Mouse (Mus musculus) thymus, postnatal 0 days (tissue): ENCODE measurements around the gene Kdsr. TPM values are rescaled to one million over a fixed set of nuclear protein-coding genes. Genes with fewer than 3 reads are reported as not detected.
A peak's percentile ranks its signal among the peaks of the same experiment; 100 is the strongest.

Source experiments
- DNase-seq: peaks from one replicate; pipeline ENCODE4 v3.0.0-alpha.2; 2015; ENCODE audit warnings: low spot score
- polyA plus RNA-seq: library from polyadenylated mRNA; unstranded; fragments of >200 nt; fragmentation: Nextera tagmentation; extraction: Ambion mirVana; gene quantifications from 2 replicates; pipeline ENCODE4 v1.2.1, GENCODE M21; 2015

Kdsr gene
- polyA plus RNA-seq, 1 experiment from 2014 or later: 13.5 TPM

DNA sequence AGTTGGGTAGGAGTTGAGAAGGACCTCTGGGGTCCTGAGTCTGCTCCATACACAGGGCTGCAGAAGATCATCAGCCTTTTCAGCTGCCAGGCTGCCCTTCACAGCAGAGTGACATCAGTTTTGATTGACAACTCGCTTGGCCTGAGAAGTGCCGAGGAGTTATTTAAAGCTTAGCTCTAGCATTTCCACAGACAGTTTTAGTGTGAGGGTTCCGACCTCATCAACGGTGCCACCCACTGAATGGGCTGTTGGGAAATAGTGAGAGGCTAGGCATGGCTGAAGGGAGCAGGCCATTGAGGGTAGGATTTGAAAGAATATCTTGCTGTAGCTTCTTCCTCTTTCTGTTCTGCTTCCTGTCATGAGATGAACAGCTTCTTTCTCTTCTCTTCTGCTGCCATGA lies 63.9 kb downstream of the Kdsr start:
- no peak for DNase-seq

DNA sequence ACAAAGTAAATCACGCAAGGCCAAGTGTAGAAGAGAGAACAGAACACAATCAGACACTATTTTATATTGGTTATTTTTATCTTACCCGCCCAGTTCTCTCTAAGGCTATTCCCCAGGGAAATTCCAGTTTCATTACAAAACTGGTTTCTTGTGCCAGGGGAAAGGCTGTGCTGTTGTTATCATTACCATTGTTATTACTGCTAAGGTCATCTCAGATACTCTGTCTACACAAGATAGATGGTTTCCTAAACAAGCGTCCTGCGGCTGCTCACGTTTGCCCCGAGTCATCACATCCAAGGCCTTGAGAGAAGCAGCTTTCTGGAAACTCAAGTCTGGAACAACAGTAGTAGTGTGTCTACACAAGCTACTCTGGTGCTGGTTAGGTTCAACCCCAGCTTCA lies 65.2 kb downstream of the Kdsr start:
- DNase-seq: no peak

- DNase-seq: no peak
These were observed 66.9 kb downstream of the Kdsr start for GRCm38 (mm10) chr1:106692599-106692998.

DNA sequence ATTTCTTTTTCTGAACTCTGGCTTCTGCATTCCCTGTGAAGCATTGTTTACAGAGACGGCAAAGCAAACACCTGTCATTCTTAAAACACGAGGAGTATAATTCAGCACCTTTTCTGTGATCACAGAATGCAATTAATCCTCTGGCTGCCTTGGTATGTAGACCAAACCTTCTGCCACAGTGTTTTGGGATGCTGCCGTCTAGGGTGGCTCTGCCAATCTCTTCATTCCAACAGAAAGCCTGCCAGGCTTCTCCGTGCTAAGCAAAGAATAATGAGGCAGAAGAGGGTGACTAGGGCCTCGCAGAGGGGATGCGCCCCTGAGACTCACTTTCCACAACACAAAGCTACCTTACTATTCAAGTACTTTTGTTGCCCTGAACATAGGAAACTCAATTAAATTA lies 68.6 kb downstream of the Kdsr start:
- no peak for DNase-seq

DNA sequence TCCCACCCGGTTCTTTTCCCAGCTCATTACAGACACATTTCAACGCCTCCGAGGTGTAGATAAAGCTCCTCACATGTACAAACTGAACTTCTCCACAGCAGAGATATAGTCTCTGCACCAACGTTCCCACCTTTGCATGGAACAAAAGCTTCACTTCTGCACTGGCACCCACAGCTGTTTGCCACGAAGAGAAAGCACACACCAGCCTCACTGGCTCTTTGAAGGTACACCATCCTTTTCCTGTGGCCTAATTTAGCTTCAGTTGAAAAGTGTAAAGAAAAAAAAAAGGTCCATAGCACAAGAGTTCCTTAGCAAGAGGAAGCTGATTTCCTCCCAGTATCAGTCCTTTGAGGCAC lies 71.4 kb downstream of the Kdsr start:
- peak; percentile 82 for DNase-seq

GRCm38 (mm10) chr1:106687435-106688160 lies 71.9 kb downstream of the Kdsr start:
- peak; percentile 55 for DNase-seq

DNA sequence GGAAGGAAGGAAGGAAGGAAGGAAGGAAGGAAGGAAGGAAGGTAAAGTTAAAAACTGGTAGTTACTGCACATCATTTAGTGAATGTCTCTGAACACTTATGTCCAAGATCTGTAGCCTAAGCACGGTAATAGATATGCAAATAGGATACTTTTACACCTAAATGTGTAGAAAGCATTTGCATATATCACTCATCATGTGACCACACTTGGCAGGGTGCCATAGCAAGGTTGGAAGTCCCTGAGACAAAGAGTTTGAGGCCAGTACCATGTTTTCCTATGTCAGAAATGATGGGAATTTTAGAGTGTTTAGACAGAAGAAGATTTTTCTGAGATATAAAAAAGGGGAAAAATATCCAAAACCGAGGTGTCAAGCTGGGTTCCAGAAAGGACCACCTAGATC lies 73.8 kb downstream of the Kdsr start:
- no peak for DNase-seq

GRCm38 (mm10) chr1:106684546-106684945 lies 75.0 kb downstream of the Kdsr start:
- no peak for DNase-seq

GRCm38 (mm10) chr1:106682829-106683228 lies 76.7 kb downstream of the Kdsr start:
- DNase-seq: no peak

- no peak for DNase-seq
These were observed 79.6 kb downstream of the Kdsr start for GRCm38 (mm10) chr1:106679800-106680515.

DNA sequence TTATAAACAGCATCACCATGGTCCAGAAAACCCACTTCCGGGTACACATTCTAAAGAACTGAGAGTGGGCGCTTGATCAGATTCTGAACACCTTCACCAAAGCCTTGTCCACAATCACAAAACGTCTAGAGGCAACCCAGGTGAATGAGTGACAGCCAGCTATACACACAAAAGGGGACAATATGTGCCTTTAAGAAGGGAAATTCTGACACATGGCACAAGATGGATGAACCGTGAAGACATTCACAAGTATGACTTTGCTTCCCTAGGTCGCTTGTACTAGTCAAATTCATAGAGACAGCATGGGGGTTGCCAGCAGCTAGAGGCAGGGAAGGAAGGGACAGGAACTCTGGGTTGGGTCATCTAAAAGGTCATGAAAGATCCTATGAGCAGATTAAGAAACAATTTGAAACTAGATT lies 81.5 kb downstream of the Kdsr start:
- no peak for DNase-seq

Other genes starting within 250 kb of the Kdsr start
- 17.4 and 24.9 TPM in 2 replicates for gene Bcl2, start 45.5 kb downstream of the Kdsr start, polyA plus RNA-seq
- gene Vps4b, start 37.0 kb upstream of the Kdsr start, polyA plus RNA-seq: 82.5 and 88.7 TPM in 2 replicates
- gene Serpinb5, start 101.4 kb upstream of the Kdsr start, polyA plus RNA-seq: 5.6 and 8.3 TPM in 2 replicates
- gene Serpinb12, start 174.7 kb upstream of the Kdsr start, polyA plus RNA-seq: 4.3 and 5.4 TPM in 2 replicates
- 0.10 TPM in 1 of 2 replicates, not detected in the other for gene Serpinb13, start 221.3 kb upstream of the Kdsr start, polyA plus RNA-seq